Mouse (Mus musculus) heart, embryonic 16.5 days (tissue): ENCODE measurements around the gene Akt3. TPM values are rescaled to one million over a fixed set of nuclear protein-coding genes. Genes with fewer than 3 reads are reported as not detected.

Source experiments
- ATAC-seq: fragments of 200-750 bp; cut with Nextera tagmentation; replicated peaks from 2 replicates; pipeline ENCODE4 v1.8.0; 2017; ENCODE audit warnings: moderate number of reproducible peaks; ENCODE audit not compliant: insufficient read depth, low FRiP score; ENCODE audit errors: extremely low read depth
- H3K27ac ChIP-seq: fragments of 300-500 bp; sonication (generic); 2 replicates; pipeline ENCODE4 v1.5.1; 2014; ENCODE audit warnings: mild to moderate bottlenecking, low read length, control low read depth, moderate library complexity
- H3K27me3 ChIP-seq: fragments of 300-500 bp; sonication (generic); 2 replicates; pipeline ENCODE4 v1.6.1; 2014; ENCODE audit warnings: low read length, mixed read lengths; ENCODE audit not compliant: control insufficient read depth, insufficient read depth
- H3K36me3 ChIP-seq: fragments of 300-500 bp; sonication (generic); 2 replicates; pipeline ENCODE4 v1.6.1; 2014; ENCODE audit not compliant: control insufficient read depth, insufficient read depth
- H3K4me1 ChIP-seq: fragments of 300-500 bp; sonication (generic); 2 replicates; pipeline ENCODE4 v1.6.1; 2014; ENCODE audit warnings: low read length, mixed read lengths; ENCODE audit not compliant: control insufficient read depth, insufficient read depth
- H3K4me2 ChIP-seq: fragments of 300-500 bp; sonication (generic); 2 replicates; pipeline ENCODE4 v1.6.1; 2014; ENCODE audit warnings: low read depth, mild to moderate bottlenecking, control low read depth, low read length
- H3K4me3 ChIP-seq: fragments of 300-500 bp; sonication (generic); 2 replicates; pipeline ENCODE4 v1.5.1; 2014; ENCODE audit warnings: mild to moderate bottlenecking, control low read depth, low read length
- H3K9ac ChIP-seq: fragments of 300-500 bp; sonication (generic); 2 replicates; pipeline ENCODE4 v1.6.1; 2014; ENCODE audit warnings: low read length, control low read depth
- H3K9me3 ChIP-seq: fragments of 300-500 bp; sonication (generic); replicated peaks from 2 replicates; pipeline ENCODE4 v1.6.1; 2016; ENCODE audit warnings: low read length; ENCODE audit not compliant: control insufficient read depth
- WGBS: fragments of 180-500 bp; shearing (Covaris S2); extraction: QIAGEN DNeasy Blood & Tissue Kit; methylation state at CpG from one replicate; pipeline ENCODE4 v1.1.7; 2014; 5-methylcytosine and 5-hydroxymethylcytosine counted together
- polyA plus RNA-seq: library from polyadenylated mRNA; unstranded; fragments of >200 nt; fragmentation: Nextera tagmentation; extraction: Ambion mirVana; gene quantifications from 2 replicates; pipeline ENCODE4 v1.2.1, GENCODE M21; 2015

The Akt3 gene
- polyA plus RNA-seq, 1 experiment from 2014 or later = 3.6 TPM

DNA sequence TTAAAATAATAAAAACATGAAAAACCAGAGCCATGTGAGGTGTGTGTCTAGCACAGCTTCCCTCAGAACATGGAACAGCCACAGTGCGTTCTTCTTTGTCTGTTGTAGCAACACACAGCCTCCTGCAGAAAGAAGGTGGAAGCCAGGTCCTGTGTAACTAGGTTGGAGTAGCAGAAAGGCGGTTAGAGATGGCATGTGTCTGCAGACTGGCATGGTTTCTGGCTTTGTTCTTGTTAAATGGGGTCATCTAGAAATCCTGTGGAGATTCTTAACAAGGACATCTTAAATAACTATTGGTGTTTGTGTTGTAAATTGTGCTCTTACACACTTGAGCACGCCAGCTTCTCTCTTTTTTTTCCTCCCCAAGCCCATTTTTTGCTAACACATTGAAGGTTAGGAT is 261.8 kb downstream of the Akt3 start:
- 97% methylated on average over 3 of the region's 3 CpGs for WGBS
- Histone ChIP-seq H3K27me3 (no peaks in the 10 kb centered on the region), H3K9me3 (no peaks in the 10 kb centered on the region), H3K9ac (no peak overlapping the region), H3K4me2 (no peak overlapping the region), H3K4me3 (no peak overlapping the region), H3K36me3 (no peaks in the 10 kb centered on the region), H3K27ac (no peak overlapping the region), H3K4me1 (peaks cover 20% of the 10 kb centered on the region)
- no peak for ATAC-seq

DNA sequence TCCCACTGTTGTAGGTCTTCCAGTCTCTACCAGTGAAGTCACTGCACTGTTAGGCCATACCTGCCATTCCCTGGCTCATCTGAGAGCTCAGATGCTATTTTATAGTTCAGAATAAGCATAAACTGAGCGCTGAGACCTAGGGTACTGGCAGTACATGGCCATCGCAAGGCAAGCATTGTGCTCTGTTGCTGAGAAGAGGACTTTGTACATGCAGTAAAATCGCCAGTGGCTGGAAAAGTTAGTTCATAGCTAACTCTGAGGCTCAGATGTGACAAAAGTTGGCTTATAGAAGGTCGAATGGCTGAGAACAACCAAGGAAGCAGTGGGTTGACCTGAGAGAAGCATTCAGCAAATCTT is 262.6 kb downstream of the Akt3 start:
- no peaks in the 10 kb centered on the region for H3K9me3 ChIP-seq
- H3K9ac ChIP-seq = no peak overlapping the region
- no peaks in the 10 kb centered on the region for H3K27me3 ChIP-seq
- no peak overlapping the region for H3K4me3 ChIP-seq
- WGBS = 87% methylated on average over 4 of the region's 4 CpGs
- no peaks in the 10 kb centered on the region for H3K36me3 ChIP-seq
- peaks cover 20% of the 10 kb centered on the region for H3K4me1 ChIP-seq
- H3K4me2 ChIP-seq = no peak overlapping the region
- H3K27ac ChIP-seq = no peak overlapping the region
- no peak for ATAC-seq

DNA sequence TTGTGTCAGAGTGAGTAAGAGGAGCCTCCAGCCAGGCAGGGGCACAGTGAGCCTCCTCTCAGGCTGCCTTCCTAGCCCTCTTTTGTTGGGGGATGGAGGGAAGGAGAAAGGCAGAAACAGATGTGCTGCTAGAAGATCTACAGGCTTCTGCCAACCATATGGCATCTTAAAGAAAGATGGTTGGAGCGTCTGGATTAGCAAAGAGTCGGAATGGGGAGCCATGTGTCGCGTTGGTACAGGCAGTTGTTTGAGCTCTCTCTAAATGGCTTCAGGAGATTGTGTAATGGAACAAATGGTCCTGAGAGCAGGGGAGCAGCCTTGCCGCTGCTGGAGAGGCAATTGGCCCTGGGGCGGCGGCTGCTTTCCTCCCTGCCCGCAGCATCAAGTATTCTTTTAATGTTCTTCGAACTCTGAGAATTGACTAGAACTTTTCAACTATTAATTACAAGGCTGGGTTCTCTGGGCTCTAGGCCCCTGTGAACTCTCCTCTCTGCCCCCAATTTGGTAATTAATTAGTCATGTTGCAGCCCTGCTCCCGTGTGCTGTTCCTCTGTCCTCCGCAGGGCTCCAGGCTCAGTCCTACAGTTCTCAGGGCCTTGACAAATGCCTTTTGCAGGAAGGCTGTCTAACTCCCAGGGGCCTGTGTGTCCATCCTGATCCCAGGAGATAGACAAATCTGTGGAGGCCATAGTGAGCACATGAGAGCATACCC is 263.1 kb downstream of the Akt3 start:
- no peak overlapping the region for H3K27ac ChIP-seq
- H3K9me3 ChIP-seq = no peaks in the 10 kb centered on the region
- ATAC-seq = no peak
- no peak overlapping the region for H3K9ac ChIP-seq
- H3K36me3 ChIP-seq = no peaks in the 10 kb centered on the region
- peaks cover 20% of the 10 kb centered on the region for H3K4me1 ChIP-seq
- H3K4me3 ChIP-seq = no peak overlapping the region
- no peaks in the 10 kb centered on the region for H3K27me3 ChIP-seq
- H3K4me2 ChIP-seq = no peak overlapping the region
- WGBS = 79% methylated on average over 11 of the region's 11 CpGs

DNA sequence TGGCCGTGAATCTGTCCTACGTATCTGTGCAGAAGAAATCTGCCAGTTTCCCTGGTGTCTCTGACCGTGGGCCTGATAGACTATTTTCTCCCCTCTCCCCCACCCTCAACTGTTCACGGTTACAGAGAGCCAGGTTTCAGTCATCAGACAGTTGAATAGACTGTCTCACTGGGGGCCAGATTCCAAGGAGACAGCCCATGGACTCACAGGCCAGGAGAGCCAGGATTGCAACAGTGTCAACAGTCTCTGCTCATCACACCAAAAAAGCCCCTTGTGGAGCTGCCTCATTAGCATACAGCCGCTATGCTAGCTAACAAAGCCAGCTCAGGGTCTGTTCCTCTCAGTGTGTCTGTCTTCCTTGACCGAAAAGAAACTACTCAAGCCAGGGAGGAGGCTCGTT is 263.9 kb downstream of the Akt3 start:
- Histone ChIP-seq H3K36me3 (no peaks in the 10 kb centered on the region), H3K27me3 (no peaks in the 10 kb centered on the region), H3K4me2 (no peak overlapping the region), H3K9ac (no peak overlapping the region), H3K4me1 (peaks cover 20% of the 10 kb centered on the region), H3K27ac (no peak overlapping the region), H3K9me3 (no peaks in the 10 kb centered on the region), H3K4me3 (no peak overlapping the region)
- no peak for ATAC-seq
- 42% methylated on average over 7 of the region's 7 CpGs for WGBS

DNA sequence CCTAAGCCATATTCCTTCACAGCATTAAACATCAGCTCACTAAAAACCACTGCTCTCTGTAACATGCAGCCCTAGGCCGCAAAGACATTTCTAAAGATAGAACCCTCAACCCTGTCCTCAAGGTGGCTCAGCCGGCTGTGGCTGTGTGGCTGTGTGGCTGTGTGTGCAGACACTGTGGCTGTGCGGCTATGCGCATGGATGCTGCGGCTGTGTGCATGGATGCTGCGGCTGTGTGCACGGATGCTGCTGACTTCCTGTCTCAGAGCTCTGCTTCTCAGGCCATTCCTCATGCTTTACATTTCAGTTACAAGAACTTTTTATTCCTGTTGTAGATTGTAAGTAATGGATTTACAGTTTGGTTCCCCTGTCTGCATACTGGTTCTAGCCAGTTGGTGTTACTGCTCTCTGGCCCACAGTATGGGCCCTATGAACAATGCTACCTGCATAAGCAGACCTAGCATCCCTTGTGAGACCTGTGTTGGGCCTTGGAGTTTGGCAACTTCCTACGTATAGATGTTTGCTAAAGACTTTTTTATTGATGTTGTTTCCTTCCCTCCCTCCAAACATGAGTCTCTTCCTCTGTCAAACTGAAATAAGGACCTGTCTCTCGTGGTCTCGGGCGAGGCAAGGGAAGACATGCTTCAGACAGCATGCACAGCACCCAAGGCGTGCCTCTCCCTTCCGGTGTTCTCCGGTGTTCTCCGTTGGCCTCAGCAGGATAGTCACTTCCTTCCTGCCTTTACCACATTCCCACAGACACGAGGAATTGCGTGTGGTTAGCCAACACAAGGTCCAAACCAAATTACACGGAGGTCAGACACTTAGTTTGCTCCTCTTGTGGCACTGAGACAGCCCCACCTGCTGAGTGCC is 264.6 kb downstream of the Akt3 start:
- H3K9ac ChIP-seq = no peak overlapping the region
- no peak for ATAC-seq
- no peak overlapping the region for H3K27ac ChIP-seq
- no peaks in the 10 kb centered on the region for H3K27me3 ChIP-seq
- peaks cover 20% of the 10 kb centered on the region for H3K4me1 ChIP-seq
- H3K4me2 ChIP-seq = no peak overlapping the region
- WGBS = 62% methylated on average over 18 of the region's 18 CpGs
- H3K9me3 ChIP-seq = no peaks in the 10 kb centered on the region
- H3K4me3 ChIP-seq = no peak overlapping the region
- no peaks in the 10 kb centered on the region for H3K36me3 ChIP-seq

DNA sequence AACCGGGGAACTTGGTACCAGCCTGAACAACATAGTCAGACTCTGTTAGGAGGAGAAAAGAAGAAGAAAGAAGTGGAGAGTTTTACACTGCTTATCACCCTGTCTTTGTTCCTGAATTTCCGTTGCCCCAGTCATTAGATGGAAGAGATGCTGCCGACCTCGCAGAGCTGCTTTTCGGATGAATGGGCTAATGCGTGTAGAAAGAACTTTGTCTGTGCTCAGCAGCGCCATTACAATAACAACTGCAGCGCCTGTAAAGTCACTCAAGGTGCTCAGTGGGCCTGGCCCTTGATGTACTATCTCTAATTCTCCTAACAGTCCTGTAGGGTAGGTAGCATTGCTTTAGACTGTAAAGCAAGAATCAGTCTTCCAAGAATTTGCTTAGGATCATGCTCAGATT is 265.5 kb downstream of the Akt3 start:
- peaks cover 25% of the 10 kb centered on the region for H3K4me1 ChIP-seq
- no peaks in the 10 kb centered on the region for H3K27me3 ChIP-seq
- WGBS = 84% methylated on average over 8 of the region's 8 CpGs
- no peak for ATAC-seq
- no peak overlapping the region for H3K27ac ChIP-seq
- no peak overlapping the region for H3K4me2 ChIP-seq
- no peak overlapping the region for H3K9ac ChIP-seq
- no peak overlapping the region for H3K4me3 ChIP-seq
- H3K9me3 ChIP-seq = no peaks in the 10 kb centered on the region
- H3K36me3 ChIP-seq = no peaks in the 10 kb centered on the region

DNA sequence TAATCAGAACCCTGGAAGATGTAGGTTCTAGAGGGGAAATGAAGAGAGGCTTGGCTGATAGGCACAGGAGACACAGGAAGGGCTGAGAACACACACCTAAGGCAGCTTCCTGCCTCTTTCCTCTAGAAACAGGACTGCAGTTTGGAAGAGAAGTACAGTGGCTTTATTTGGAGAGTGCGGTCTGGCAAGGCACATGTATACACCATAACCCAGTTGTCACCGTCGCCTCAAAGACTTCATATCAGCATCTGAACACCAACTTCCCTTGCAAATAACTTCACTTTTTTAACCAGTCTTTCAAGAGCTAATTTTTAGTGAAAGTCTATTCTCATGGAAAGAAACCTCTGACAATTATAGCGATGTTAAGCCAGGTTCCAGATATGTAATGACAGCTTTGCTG is 266.5 kb downstream of the Akt3 start:
- ATAC-seq = no peak
- no peak overlapping the region for H3K27ac ChIP-seq
- no peak overlapping the region for H3K4me2 ChIP-seq
- H3K4me1 ChIP-seq = peaks cover 23% of the 10 kb centered on the region
- no peaks in the 10 kb centered on the region for H3K36me3 ChIP-seq
- no peaks in the 10 kb centered on the region for H3K9me3 ChIP-seq
- no peak overlapping the region for H3K9ac ChIP-seq
- WGBS = 83% methylated on average over 4 of the region's 4 CpGs
- no peak overlapping the region for H3K4me3 ChIP-seq
- H3K27me3 ChIP-seq = no peaks in the 10 kb centered on the region

DNA sequence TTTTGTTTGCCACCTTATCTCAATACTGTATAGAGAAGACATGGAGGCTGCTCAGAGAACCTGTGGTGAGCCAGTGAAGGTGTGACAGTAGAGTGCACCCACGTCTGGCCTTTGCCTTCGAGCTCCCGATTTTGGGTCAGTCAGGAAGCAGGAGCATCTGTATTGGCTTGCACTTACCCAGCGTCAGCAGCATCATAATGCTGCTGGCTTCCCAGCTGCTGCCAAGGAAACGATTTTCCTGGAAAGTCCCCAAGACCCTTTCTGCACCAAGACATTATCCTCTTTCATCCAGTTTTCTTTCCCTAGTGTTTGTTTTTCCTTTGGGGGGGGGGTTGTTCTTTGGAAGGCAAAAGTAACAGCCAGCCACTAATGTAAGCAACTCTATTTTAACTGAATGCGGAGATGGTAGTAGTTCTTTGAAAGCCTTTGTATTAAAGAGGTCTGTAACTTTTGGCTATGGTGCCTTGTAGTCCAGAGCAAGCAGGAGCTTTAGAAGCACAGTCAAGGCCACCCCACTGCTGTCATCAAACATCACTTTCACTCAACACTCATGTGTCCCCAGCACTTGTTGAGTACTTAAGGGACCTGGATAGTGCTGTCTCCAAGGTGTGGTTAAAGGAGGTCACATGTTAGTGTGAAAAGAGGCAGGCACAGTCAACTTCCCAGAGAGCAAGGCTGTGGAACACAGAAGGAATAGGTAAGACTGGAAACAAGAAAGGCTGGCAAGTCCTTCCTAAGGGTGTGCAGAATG is 270.8 kb downstream of the Akt3 start:
- Histone ChIP-seq H3K4me1 (peaks cover 21% of the 10 kb centered on the region), H3K36me3 (no peaks in the 10 kb centered on the region), H3K9me3 (no peaks in the 10 kb centered on the region), H3K4me2 (no peak overlapping the region), H3K4me3 (no peak overlapping the region), H3K9ac (no peak overlapping the region), H3K27me3 (no peaks in the 10 kb centered on the region), H3K27ac (peak overlapping the region; percentile 28; the same call in 1 of the 2 replicates)
- ATAC-seq = peak; percentile 71
- 29% methylated on average over 6 of the region's 6 CpGs for WGBS

DNA sequence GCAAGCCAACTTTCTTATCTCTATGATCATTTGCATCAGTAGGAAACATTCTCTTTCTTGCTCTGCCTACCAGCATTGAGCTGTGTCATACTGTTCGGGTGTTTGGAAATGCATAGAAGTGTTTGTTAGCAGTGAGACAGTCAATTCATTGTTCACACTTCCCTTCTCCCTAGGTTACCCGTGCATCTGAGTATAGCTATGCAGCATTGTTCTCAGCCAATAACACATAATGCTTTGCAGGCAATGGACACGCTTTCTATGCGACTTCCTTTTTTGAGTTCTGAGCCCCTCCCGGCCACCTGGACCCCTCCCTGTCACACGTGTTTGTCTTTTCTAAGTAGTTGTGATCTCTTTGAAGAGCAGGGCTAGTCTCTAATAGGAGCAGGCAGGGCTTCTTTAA is 271.7 kb downstream of the Akt3 start:
- WGBS = 52% methylated on average over 6 of the region's 6 CpGs
- Histone ChIP-seq H3K9ac (no peak overlapping the region), H3K4me2 (no peak overlapping the region), H3K27ac (no peak overlapping the region), H3K4me3 (no peak overlapping the region), H3K4me1 (peaks cover 21% of the 10 kb centered on the region), H3K36me3 (no peaks in the 10 kb centered on the region), H3K27me3 (no peaks in the 10 kb centered on the region), H3K9me3 (no peaks in the 10 kb centered on the region)
- ATAC-seq = no peak
